Mouse (Mus musculus): ENCODE data around the gene Nob1.

The Nob1 gene

GRCm38 (mm10) chr8:107424597-107425229 is at the start of gene Nob1:
TSS of gene Nob1 (minus strand) at chr8:107425051.
- peak; percentile 99 for DNase-seq (ENCODE audit: low read depth, low spot score)

DNA sequence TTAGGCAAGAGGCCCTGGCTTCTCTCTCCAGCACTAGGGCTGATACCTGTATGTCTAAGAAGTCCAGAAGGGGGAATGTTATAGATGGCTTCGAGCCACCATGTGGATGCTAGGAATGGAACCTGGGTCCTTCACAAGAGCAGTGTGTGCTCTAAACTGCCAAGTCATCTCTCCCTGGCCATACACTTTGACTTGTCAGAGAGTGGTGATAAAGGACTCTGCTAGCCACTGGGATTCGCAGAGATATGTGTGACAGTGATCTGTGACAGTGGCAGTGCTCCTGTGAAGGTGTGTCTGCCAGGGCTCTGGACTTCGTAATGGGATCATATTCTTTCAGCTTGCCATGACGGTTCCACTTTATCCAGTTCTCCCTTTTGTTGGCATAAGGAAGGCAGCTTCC is 48.5 kb upstream of the Nob1 start:
- DNase-seq (ENCODE audit: low read depth, low spot score), result no peak

DNA sequence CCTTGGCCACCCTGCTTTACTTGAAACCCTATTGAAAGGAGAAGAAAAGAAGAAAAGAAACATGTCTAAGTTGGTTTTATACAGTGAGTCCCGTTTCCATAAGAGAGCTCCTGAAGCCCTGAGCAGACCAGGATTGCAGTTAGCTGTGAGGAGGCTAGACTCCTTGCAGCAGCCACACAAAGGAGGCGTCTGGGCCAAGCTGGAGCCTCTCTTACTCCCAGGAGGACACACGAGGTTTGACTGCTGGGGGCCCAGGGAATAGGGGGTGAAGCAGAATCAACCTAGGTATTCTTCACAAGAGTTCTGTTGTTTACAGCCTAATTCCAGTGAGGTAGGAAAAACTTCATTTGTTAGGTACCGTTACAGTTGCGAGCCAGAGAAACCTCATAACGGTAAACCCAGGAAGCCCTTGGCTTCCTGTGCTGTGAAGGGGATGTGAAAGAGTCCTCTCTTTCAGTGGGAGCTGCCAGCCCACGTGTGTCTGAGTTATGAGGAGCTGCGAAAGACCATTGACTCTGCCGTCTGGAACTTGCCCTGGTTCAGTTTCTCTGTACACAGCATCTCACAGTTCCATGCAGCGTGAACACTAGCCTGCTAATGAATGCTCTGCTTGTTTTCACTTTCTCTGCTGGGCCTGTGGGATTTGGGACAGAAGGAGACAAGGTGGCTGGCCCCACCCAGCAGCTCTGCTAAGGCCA is 47.7 kb upstream of the Nob1 start:
- DNase-seq (ENCODE audit: low read depth, low spot score), result no peak

DNA sequence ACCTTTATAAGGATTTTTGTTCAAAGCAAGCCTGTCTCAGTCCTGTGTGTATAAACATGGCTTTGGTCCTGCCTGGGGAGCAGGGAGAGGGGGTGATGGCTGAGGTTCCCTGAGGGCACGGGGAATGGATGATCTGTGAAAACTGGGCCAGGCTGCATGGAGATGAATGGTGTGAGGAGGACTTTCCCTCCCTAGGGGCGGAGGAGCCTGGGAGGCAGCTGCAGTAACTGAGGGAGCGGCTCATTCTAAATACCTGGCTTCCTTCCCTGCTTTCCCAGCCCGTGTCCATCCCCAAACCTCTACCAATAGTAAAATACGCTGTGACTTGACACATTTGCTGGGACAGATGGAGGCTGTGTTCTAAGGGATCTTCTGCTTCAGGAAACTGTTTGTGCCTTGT is 45.5 kb upstream of the Nob1 start:
- DNase-seq (ENCODE audit: low read depth, low spot score), result no peak

DNA sequence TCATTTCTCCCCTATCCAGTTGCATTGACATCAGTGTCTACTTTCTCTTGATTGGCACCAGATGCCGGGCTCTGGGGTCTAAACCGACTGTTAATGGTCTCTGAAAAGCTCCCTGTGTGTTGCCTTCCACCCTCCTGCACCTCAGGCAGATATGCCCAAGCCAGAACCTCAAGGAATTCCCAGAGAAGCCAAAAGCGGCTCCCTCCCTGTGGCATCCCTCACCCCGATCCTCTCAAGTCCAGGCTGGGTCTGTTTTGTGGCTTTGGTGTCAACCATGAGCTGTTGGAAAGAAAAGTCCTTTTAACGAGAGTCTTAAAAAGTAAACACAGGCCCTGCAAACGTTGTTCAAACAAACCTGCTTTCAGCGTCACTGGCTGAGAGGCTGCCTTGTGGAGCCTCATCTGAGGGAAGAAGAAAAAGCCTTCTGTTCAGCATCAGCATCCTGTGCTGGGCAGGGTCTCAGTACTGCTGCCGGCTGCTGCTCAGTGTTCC is 44.0 kb upstream of the Nob1 start:
- DNase-seq (ENCODE audit: low read depth, low spot score), result no peak

GRCm38 (mm10) chr8:107466642-107467041 is 41.8 kb upstream of the Nob1 start:
- peak; percentile 11 for DNase-seq (ENCODE audit: low read depth, low spot score)

DNA sequence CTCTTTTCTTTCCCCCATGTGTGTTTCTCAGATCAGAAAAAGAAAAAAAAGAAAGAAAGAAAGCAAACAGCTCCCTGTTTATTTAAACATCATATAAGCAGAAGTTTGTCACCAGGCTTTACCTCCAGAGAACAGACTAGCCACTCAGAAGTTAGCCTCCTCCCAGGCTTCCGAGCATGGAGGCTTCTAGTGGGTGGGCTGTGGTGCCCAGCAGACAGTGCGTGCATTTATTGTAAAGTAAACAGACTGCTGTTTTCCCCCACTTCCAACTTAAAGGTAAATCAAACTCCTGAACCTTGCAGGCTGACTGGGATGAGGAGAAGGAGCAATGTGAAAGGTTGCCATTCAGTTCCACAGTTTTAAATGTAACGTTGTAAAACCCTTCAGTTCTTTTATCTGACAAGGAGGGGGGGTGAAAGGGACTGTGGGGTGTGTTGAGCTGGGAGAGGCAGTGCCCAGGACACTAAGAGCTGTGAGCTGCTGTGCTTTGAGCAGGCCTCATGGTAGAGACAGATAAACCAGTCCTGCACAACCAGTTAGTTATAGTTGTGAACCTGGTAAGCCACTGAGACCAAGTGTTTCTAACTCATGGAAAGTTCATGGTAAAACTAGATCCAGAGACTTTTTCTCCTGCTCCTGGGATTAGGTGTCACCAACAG is 40.6 kb upstream of the Nob1 start:
- no peak for DNase-seq (ENCODE audit: low read depth, low spot score)

DNA sequence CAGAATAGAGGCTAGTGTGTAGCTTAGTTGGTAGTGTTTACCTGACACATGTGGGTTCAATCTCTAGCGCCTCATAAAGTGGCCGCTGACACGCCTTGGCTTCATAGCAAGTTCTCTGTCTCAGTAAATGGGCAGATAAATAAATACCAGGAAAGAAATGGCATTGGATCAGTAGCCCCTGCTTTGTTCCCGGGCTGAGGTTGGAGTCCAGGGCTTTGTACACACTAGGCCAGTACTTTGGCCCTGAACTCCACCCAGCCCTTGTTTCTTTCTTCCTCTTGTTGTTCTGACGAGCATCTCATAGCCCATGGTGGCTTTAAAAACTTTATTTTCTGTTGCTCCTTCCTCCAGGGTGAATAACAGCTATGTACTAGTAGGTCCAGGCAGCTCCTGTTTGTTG is 37.6 kb upstream of the Nob1 start:
- DNase-seq (ENCODE audit: low read depth, low spot score), result no peak

GRCm38 (mm10) chr8:107458281-107458680 is 33.4 kb upstream of the Nob1 start:
- no peak for DNase-seq (ENCODE audit: low read depth, low spot score)

GRCm38 (mm10) chr8:107457725-107458124 is 32.9 kb upstream of the Nob1 start:
- DNase-seq (ENCODE audit: low read depth, low spot score), result no peak

DNA sequence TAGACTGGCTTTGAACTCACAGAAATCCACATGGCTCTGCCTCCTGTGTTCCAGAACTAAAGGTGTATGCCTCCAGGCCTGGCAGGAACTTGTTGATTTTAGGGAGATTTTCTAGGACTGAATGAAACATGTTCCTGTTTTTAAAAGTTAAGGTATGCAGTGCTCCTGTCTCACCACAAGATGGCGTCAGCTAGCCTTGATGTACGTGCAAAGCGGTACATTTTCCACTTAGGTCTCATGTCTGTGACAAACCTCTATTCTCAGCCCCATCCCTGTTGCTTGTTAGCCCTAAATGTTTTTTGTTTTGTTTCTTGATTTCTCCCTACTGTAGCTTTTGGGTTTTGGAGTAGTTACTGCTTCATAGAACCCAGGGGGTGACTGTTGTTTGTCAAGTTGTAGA is 30.4 kb upstream of the Nob1 start:
- DNase-seq (ENCODE audit: low read depth, low spot score), result peak; percentile 74

DNA sequence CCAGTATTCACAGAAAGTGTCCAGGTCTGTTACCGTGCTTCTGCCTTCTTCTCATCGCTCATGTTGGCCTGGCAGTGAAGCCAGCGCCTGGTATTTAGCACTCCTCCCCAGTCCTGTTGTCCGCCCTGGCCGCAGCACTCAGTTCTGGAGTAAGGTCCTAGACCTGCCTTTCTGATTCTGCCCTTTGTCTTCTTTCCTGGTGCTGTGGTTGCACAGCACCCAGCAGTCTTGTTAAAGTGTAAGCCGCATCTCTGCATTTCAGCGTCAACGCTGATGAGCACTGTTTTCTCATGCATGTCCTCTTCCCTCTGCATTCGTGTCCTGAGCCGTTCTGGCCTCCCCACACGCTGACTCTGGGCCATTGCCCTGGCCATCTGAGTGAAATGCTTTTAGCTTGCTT is 28.5 kb upstream of the Nob1 start:
- no peak for DNase-seq (ENCODE audit: low read depth, low spot score)

DNA sequence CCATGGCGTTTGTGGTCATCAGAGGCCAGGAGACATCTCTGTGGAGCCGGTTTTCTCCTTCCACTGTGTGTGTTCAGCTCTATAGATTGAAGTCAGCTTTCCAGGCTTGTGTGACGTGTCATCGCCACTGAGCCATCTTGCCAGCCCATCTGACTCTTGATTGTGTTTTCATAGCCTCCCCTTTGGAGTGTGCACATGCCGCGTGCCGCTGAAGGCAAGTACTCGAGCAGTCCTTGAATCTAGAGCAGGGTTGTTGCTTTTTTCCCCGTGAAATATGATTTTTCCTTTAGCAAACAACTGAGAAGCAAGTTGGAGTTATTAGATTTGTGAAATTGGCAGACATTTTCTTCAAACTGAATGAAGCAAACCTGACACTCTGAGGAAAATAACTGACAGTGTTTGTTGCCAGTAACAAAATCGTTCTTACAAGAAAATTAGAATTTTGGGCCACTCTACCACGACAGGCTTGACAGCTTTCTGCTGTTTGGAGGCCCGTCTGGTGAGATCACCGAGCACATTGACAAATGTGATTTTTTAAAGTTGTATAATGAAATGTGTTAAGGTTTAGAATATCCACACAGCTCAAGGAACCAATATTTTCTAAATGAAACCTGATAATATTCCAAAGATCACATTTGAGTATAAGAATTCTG is 26.7 kb upstream of the Nob1 start:
- DNase-seq (ENCODE audit: low read depth, low spot score), result no peak

GRCm38 (mm10) chr8:107449655-107450054 is 24.8 kb upstream of the Nob1 start:
- DNase-seq (ENCODE audit: low read depth, low spot score), result peak; percentile 44

DNA sequence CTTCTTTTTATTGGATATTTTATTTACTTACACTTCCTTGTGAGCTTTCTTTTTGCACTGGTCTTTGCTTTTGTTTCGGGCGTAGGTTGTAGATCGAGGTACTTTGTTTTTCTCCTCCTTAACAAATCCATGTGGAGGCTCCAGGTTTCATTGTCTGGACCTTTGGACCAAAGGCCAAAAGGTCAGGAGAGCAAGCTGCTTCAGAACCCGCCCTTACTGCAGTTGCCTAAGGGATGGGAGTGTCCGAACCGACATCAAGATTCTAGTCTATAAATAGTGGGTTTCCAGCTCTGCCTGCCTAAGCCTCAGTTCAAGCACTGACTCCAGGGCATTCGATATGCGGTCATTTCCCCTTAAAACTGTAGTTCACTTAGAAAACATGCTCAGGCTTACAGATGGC is 24.3 kb upstream of the Nob1 start:
- no peak for DNase-seq (ENCODE audit: low read depth, low spot score)

DNA sequence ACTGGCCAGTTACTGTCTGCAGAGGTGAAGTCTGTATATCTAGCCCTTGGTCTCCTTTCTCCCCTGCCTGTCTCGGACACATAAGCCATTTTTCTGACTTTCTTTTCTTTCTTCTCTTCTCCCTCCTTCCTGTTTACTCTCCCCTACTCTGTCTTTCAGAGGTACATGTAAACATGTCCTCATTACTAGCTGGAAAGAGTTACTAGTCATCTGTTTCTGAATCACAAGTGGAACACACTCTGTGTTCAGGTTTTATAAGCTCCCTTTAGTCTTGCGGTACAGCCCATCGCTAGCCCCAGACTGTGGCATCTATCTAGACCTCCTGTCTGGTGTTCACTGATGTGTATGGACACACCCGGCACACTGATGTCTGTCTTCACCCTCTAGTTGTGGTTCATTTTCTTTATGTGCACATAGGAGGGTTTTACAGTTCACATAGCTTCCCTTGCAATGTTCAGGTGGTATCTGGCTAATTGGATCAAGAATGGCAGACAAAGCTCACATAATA is 23.6 kb upstream of the Nob1 start:
- peak; percentile 40 for DNase-seq (ENCODE audit: low read depth, low spot score)

DNA sequence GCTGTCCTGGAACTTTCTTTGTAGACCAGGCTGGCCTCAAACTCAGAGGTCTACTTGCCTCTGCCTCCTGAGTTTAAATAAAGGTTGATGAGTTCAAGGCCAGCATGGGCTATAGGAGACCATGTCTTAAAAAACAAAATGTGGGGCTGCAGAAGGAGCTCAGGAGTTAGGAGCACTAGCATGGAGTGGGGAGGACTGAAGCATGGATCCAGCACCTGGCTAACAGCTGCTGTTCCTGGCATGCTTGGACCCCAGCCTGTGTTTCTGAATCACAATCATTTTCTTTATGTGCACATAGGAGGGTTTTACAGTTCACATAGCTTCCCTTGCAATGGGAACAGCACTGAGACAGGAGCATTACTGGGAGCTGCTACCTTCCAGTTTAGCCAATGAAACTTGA is 22.9 kb upstream of the Nob1 start:
- no peak for DNase-seq (ENCODE audit: low read depth, low spot score)

DNA sequence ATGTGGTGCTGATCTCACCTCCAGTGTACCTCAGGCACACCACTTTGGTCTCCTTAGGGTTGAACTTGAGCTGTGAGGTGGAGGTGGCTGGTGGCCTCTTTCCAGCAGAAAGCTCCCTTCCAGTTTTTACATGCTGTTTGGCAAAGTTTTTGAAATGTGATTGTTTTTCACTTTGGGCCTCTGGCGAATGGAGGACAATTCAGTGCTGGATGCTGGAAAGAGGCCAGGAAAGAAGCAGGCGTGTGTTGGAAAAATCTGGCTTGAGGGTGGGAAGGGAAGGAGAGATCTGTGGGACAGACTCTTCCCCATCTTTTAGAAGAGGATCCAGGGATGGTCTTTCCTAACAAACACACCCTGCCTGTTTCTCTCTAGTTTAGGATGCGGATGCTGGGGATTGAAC is 19.8 kb upstream of the Nob1 start:
- DNase-seq (ENCODE audit: low read depth, low spot score), result no peak

- DNase-seq (ENCODE audit: low read depth, low spot score), result no peak
These were observed 15.2 kb upstream of the Nob1 start for GRCm38 (mm10) chr8:107439880-107440625.

GRCm38 (mm10) chr8:107437711-107438110 is 12.9 kb upstream of the Nob1 start:
- DNase-seq (ENCODE audit: low read depth, low spot score), result no peak

- peak; percentile 60 for DNase-seq (ENCODE audit: low read depth, low spot score)
These were observed 12.1 kb upstream of the Nob1 start for GRCm38 (mm10) chr8:107436841-107437421.
